Comparison of ENCODE assay signal across 8 mouse cellular contexts in genomic region chr5:115300792-115301614, GRCm38 (mm10). TPM values are rescaled to one million over a fixed set of nuclear protein-coding genes. Genes with fewer than 3 reads are reported as not detected.
DNase-seq lines count a peak whose midpoint lies in the region; ATAC-seq and TF ChIP-seq lines count a peak whose summit lies in the region.

Dynll1 (minus strand) TSS chr5:115300999.

- H3K27me3 ChIP-seq in C2C12 (ENCODE audit: control insufficient read depth, insufficient read depth, insufficient read length) = no peaks in the 10 kb centered on the region
- H3K27me3 ChIP-seq in erythroblast, embryonic 14.5 days (ENCODE audit: control insufficient read depth) = no peaks in the 10 kb centered on the region
- H3K27me3 ChIP-seq in heart, embryonic 12.5 days (replicated peaks) = no peaks in the 10 kb centered on the region
- H3K27me3 ChIP-seq in kidney, postnatal 0 days (ENCODE audit: insufficient read depth, low read length) = no peaks in the 10 kb centered on the region
- H3K27me3 ChIP-seq in liver, embryonic 11.5 days (replicated peaks; ENCODE audit: control insufficient read depth, insufficient read depth, low read length) = no peaks in the 10 kb centered on the region
- no peaks in the 10 kb centered on the region for H3K27me3 ChIP-seq in stomach, embryonic 14.5 days (ENCODE audit: control insufficient read depth, insufficient read depth, low read length)

- peak; percentile 98 for ATAC-seq in heart, embryonic 12.5 days (ENCODE audit: insufficient number of reproducible peaks, low FRiP score)
- peak; percentile 98 for ATAC-seq in kidney, postnatal 0 days (replicated peaks; ENCODE audit: low FRiP score, low read depth)
- ATAC-seq in liver, embryonic 11.5 days (replicated peaks; ENCODE audit: low FRiP score) = peak; percentile 96
- peak; percentile 98 for ATAC-seq in stomach, embryonic 14.5 days (ENCODE audit: insufficient number of reproducible peaks, insufficient read depth, low FRiP score, low read depth)

- H3K4me1 ChIP-seq in erythroblast, embryonic 14.5 days (ENCODE audit: control insufficient read depth) = peaks cover 59% of the 10 kb centered on the region
- H3K4me1 ChIP-seq in heart, embryonic 12.5 days (replicated peaks) = peaks cover 27% of the 10 kb centered on the region
- peaks cover 13% of the 10 kb centered on the region; the same call in 1 of the 2 replicates for H3K4me1 ChIP-seq in kidney, postnatal 0 days (replicated peaks; ENCODE audit: insufficient read depth, low read length)
- peaks cover 38% of the 10 kb centered on the region for H3K4me1 ChIP-seq in liver, embryonic 11.5 days (replicated peaks; ENCODE audit: control insufficient read depth, insufficient read depth, low read length)
- H3K4me1 ChIP-seq in stomach, embryonic 14.5 days (ENCODE audit: control insufficient read depth, insufficient read depth, low read length) = peaks cover 14% of the 10 kb centered on the region; the same call in 1 of the 2 replicates

- peak within 1 kb of the TSS; percentile 85 for H3K4me2 ChIP-seq in heart, embryonic 12.5 days
- peak within 1 kb of the TSS; percentile 70 for H3K4me2 ChIP-seq in kidney, postnatal 0 days (ENCODE audit: low read length)
- H3K4me2 ChIP-seq in liver, embryonic 11.5 days = peak within 1 kb of the TSS; percentile 94
- peak within 1 kb of the TSS; percentile 59 for H3K4me2 ChIP-seq in stomach, embryonic 14.5 days (replicated peaks; ENCODE audit: low read depth, low read length)

- WGBS in heart, embryonic 12.5 days = under 1% methylated on average over 59 of the region's 66 CpGs
- WGBS in kidney, postnatal 0 days = under 1% methylated on average over 59 of the region's 66 CpGs
- under 1% methylated on average over 66 of the region's 66 CpGs for WGBS in liver, embryonic 11.5 days
- under 1% methylated on average over 62 of the region's 66 CpGs for WGBS in stomach, embryonic 14.5 days

- H3K4me3 ChIP-seq in C2C12 (ENCODE audit: insufficient read depth, poor library complexity, severe bottlenecking) = peak within 1 kb of the TSS; percentile 76
- peak within 1 kb of the TSS; percentile 85 for H3K4me3 ChIP-seq in erythroblast, embryonic 14.5 days (replicated peaks)
- H3K4me3 ChIP-seq in heart, embryonic 12.5 days = peak within 1 kb of the TSS; percentile 88
- peak within 1 kb of the TSS; percentile 79 for H3K4me3 ChIP-seq in kidney, postnatal 0 days (replicated peaks; ENCODE audit: low read depth, low read length)
- peak within 1 kb of the TSS; percentile 92 for H3K4me3 ChIP-seq in liver, embryonic 11.5 days (ENCODE audit: low read depth, low read length)
- peak within 1 kb of the TSS; percentile 91 for H3K4me3 ChIP-seq in stomach, embryonic 14.5 days (ENCODE audit: low read depth, low read length)

- peak within 1 kb of the TSS; percentile 87 for H3ac ChIP-seq in C2C12 (ENCODE audit: control insufficient read depth, insufficient read length, low read depth)

- peaks cover 35% of the 10 kb centered on the region for H3K36me3 ChIP-seq in C2C12 (ENCODE audit: control insufficient read depth, insufficient read depth)
- peaks cover 41% of the 10 kb centered on the region for H3K36me3 ChIP-seq in erythroblast, embryonic 14.5 days (ENCODE audit: control insufficient read depth)
- H3K36me3 ChIP-seq in heart, embryonic 12.5 days = peaks cover 33% of the 10 kb centered on the region
- peaks cover 21% of the 10 kb centered on the region for H3K36me3 ChIP-seq in kidney, postnatal 0 days (ENCODE audit: insufficient read depth, low read length)
- peaks cover 18% of the 10 kb centered on the region for H3K36me3 ChIP-seq in liver, embryonic 11.5 days (ENCODE audit: control insufficient read depth, insufficient read depth, low read length)
- H3K36me3 ChIP-seq in stomach, embryonic 14.5 days (ENCODE audit: control insufficient read depth, insufficient read depth, low read length) = peaks cover 22% of the 10 kb centered on the region

- peak; percentile 99 for DNase-seq in brain, embryonic 14.5 days (ENCODE audit: low read depth)
- DNase-seq in kidney, postnatal 0 days (ENCODE audit: low spot score) = peak; percentile 98
- peak; percentile 100 for DNase-seq in liver, embryonic 11.5 days (ENCODE audit: low spot score)
- DNase-seq in naive thymus-derived CD4-positive, alpha-beta T cell, adult 2 months (ENCODE audit: low read depth) = peak; percentile 100

- peaks cover 2% of the 10 kb centered on the region; the same call in 1 of the 2 replicates for H3K9me3 ChIP-seq in erythroblast, embryonic 14.5 days (ENCODE audit: control insufficient read depth, low read length)
- H3K9me3 ChIP-seq in heart, embryonic 12.5 days (replicated peaks) = no peaks in the 10 kb centered on the region
- H3K9me3 ChIP-seq in kidney, postnatal 0 days (replicated peaks; ENCODE audit: low read length) = no peaks in the 10 kb centered on the region
- H3K9me3 ChIP-seq in liver, embryonic 11.5 days (ENCODE audit: control insufficient read depth, low read length) = no peaks in the 10 kb centered on the region
- H3K9me3 ChIP-seq in stomach, embryonic 14.5 days (ENCODE audit: control insufficient read depth, low read depth, low read length) = no peaks in the 10 kb centered on the region

- H3K79me2 ChIP-seq in C2C12 (ENCODE audit: control insufficient read depth, insufficient read depth) = peaks cover 31% of the 10 kb centered on the region

- peak within 1 kb of the TSS; percentile 91 for H3K27ac ChIP-seq in heart, embryonic 12.5 days (ENCODE audit: poor library complexity, severe bottlenecking)
- H3K27ac ChIP-seq in kidney, postnatal 0 days = peak within 1 kb of the TSS; percentile 95
- H3K27ac ChIP-seq in liver, embryonic 11.5 days (ENCODE audit: low read depth, low read length) = peak within 1 kb of the TSS; percentile 89
- peak within 1 kb of the TSS; percentile 94 for H3K27ac ChIP-seq in stomach, embryonic 14.5 days (ENCODE audit: low read length)

- TF ChIP-seq POLR2A in brain, embryonic 14.5 days (IDR thresholded peaks at IDR 0.05; ENCODE audit: borderline replicate concordance, extremely low read depth, insufficient read depth, insufficient read length, poor library complexity, severe bottlenecking) = peak; percentile 94

- peaks cover 21% of the 10 kb centered on the region for H3K79me3 ChIP-seq in C2C12 (ENCODE audit: low read depth)

- H3K9ac ChIP-seq in heart, embryonic 12.5 days = peak within 1 kb of the TSS; percentile 92
- H3K9ac ChIP-seq in kidney, postnatal 0 days (ENCODE audit: low read depth, low read length) = peak within 1 kb of the TSS; percentile 84
- peak within 1 kb of the TSS; percentile 91 for H3K9ac ChIP-seq in liver, embryonic 11.5 days (ENCODE audit: low read depth, low read length)
- peak within 1 kb of the TSS; percentile 87 for H3K9ac ChIP-seq in stomach, embryonic 14.5 days (replicated peaks; ENCODE audit: low read depth, low read length)

- no peak for TF ChIP-seq CTCF in C2C12 (IDR thresholded peaks at IDR 0.05; ENCODE audit: control insufficient read depth, insufficient read depth, insufficient read length)
- no peak for TF ChIP-seq CTCF in brain, embryonic 14.5 days (IDR thresholded peaks at IDR 0.05; ENCODE audit: borderline replicate concordance, extremely low read depth, insufficient read depth, insufficient read length)
- TF ChIP-seq CTCF in kidney, postnatal 0 days (IDR thresholded peaks at IDR 0.05; ENCODE audit: low read depth) = peak; percentile 36

TF ChIP-seq in C2C12, 6 proteins besides CTCF, POLR2A, EP300 and RAD21:
- TF ChIP-seq USF1 (IDR thresholded peaks at IDR 0.05; ENCODE audit: low read depth) (no peak), MAX (IDR thresholded peaks at IDR 0.05) (peak; percentile 94), MYOD1 (IDR thresholded peaks at IDR 0.05; ENCODE audit: control insufficient read depth, insufficient read length, low read depth) (peak; percentile 31)
TF ChIP-seq in C2C12: peak in this region for 2.

RNA-seq across cellular contexts. Expression of gene Dynll1, which starts in this region (rescaled TPM):
- 690 TPM for polyA plus RNA-seq in C2C12 (2012; fragmentation: generic; extraction: Trizol)
- polyA plus RNA-seq in brain, embryonic 14.5 days (2012; rRNA removed) = 602 and 608 TPM in 2 replicates
- polyA plus RNA-seq in erythroblast, embryonic 14.5 days (2012) = 85.2 and 91.7 TPM in 2 replicates
- polyA plus RNA-seq in heart, embryonic 12.5 days (2016; fragmentation: Nextera tagmentation; extraction: Ambion mirVana) = 1,319 and 1,320 TPM in 2 replicates
- polyA plus RNA-seq in kidney, postnatal 0 days (2015; fragmentation: Nextera tagmentation; extraction: Ambion mirVana) = 1,395 and 1,475 TPM in 2 replicates
- polyA plus RNA-seq in liver, embryonic 11.5 days (2014; fragmentation: Nextera tagmentation; extraction: Ambion mirVana) = 1,214 and 1,307 TPM in 2 replicates
- polyA plus RNA-seq in stomach, embryonic 14.5 days (2014; fragmentation: Nextera tagmentation; extraction: Ambion mirVana) = 1,629 and 1,647 TPM in 2 replicates

Comparison
In these comparisons a context has a peak if more than half of its experiments do, and no peak if none do; other contexts are left out.
1. Peak in every context shown above with its lines: DNase-seq, ATAC-seq, H3K4me3 ChIP-seq and H3K27ac ChIP-seq.